Mouse (Mus musculus): ENCODE measurements around the gene Pglyrp4.

Pglyrp4 gene

GRCm38 (mm10) chr3:90726606-90727005 is at the start of gene Pglyrp4:
TSS of gene Pglyrp4 (plus strand) at chr3:90726906.
- in situ Hi-C loops (cut with MboI, MseI) = no loop called here

- in situ Hi-C loops (cut with MboI, MseI) = no loop called here
Measured at GRCm38 (mm10) chr3:90678656-90679055, 48.0 kb upstream of the Pglyrp4 start.

GRCm38 (mm10) chr3:90683929-90684328 is 42.8 kb upstream of the Pglyrp4 start:
- in situ Hi-C loops (cut with MboI, MseI) = no loop called here

- in situ Hi-C loops (cut with MboI, MseI) = no loop called here
Measured at GRCm38 (mm10) chr3:90686835-90687234, 39.9 kb upstream of the Pglyrp4 start.

GRCm38 (mm10) chr3:90693496-90693895 is 33.2 kb upstream of the Pglyrp4 start:
- in situ Hi-C loops (cut with MboI, MseI) = no loop called here

- in situ Hi-C loops (cut with MboI, MseI) = no loop called here
Measured at GRCm38 (mm10) chr3:90695613-90696012, 31.1 kb upstream of the Pglyrp4 start, which contains the start of gene S100a9. TSS of gene S100a9 (minus strand) at chr3:90695721.

- in situ Hi-C loops (cut with MboI, MseI) = loop anchor here (5.0 kb wide), 1 partner anchor 35 kb away; the partner anchor contains the start of gene S100a8
Measured at GRCm38 (mm10) chr3:90702244-90702643, 24.5 kb upstream of the Pglyrp4 start.

- in situ Hi-C loops (cut with MboI, MseI) = no loop called here
Measured at GRCm38 (mm10) chr3:90708523-90709202, 18.0 kb upstream of the Pglyrp4 start.

- in situ Hi-C loops (cut with MboI, MseI) = no loop called here
Measured at GRCm38 (mm10) chr3:90709591-90710460, 16.9 kb upstream of the Pglyrp4 start.

GRCm38 (mm10) chr3:90749658-90750057 is 23.0 kb downstream of the Pglyrp4 start:
- in situ Hi-C loops (cut with MboI, MseI) = no loop called here

- in situ Hi-C loops (cut with MboI, MseI) = loop anchor here (5.0 kb wide), 1 partner anchor 135 kb away; no protein-coding TSS in a partner anchor
Measured at GRCm38 (mm10) chr3:90777776-90778175, 51.1 kb downstream of the Pglyrp4 start, which contains the start of gene Gm5849. TSS of gene Gm5849 (minus strand) at chr3:90777876.

Measured in regulatory T cell (primary cell).